Mouse (Mus musculus) kidney, adult 11 months (tissue): ENCODE results near the gene Trmt10c.

ENCODE experiments used
- DNase-seq: peaks from one replicate; pipeline ENCODE4 v3.0.0; 2022

The Trmt10c gene

DNA sequence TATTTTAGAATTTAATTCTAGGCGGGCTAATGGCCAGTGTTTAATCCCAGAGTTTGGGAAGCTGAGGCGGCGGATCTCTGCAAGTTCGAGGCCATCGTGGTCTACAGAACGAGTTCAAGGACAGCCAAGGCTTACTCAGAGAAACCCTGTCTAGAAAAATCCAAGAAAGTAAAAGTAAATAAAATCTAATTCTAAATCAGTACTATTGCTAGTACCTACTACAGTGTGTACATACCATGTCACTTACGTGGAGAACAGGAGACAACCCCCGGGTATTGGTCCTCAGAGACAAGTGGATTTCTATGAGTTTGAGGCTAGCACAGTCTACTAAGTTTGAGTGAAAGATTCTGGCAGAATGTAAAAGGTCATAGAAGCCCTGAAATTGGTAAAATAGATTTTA lies 471 bp upstream of the Trmt10c start:
- DNase-seq, result no peak

- DNase-seq, result no peak
Measured at GRCm38 (mm10) chr16:56036501-56036900, 1.1 kb downstream of the Trmt10c start.

GRCm38 (mm10) chr16:56034566-56034965 lies 3.1 kb downstream of the Trmt10c start:
- no peak for DNase-seq

GRCm38 (mm10) chr16:56029661-56030082 lies 7.9 kb downstream of the Trmt10c start, which contains the start of gene Pcnp:
Pcnp (minus strand) TSS chr16:56029739.
- DNase-seq, result peak; percentile 97

GRCm38 (mm10) chr16:56028722-56029551 lies 8.7 kb downstream of the Trmt10c start:
- DNase-seq, result no peak

DNA sequence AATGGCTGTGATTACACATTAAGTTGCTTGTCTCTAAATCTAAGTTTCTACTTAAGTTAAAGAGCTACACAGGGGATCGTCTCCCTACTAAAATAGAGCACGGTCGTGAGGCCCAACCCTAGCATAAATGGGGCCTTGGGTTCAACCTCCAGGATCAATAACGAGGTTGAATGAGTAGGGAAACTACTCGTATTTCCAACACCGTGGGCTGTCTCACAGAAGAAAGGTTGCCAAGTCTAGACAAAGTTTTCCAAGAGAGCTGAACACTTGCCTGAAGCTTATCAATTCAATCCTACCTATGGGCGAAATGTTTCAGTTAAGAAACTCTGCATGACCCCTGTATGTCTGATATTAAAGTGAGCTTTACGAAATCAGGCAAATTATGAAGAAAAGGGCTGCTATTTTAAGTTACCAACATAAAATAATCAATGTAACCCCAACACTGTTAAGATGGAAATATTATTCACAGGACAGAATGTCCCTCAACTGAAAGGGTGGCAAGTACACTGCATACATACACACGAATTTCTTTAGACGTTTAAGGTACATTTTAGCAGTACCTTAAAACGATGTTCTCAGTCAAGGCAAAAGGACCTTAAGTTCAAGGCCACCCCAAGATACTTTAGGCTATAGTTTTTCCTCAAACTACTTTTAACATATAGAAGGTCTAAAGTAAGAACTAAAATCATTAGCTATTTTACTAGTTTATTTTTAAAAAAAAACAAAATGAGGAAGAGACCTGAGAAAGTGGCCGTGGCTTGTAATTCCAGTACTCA lies 9.6 kb downstream of the Trmt10c start:
- DNase-seq, result no peak

DNA sequence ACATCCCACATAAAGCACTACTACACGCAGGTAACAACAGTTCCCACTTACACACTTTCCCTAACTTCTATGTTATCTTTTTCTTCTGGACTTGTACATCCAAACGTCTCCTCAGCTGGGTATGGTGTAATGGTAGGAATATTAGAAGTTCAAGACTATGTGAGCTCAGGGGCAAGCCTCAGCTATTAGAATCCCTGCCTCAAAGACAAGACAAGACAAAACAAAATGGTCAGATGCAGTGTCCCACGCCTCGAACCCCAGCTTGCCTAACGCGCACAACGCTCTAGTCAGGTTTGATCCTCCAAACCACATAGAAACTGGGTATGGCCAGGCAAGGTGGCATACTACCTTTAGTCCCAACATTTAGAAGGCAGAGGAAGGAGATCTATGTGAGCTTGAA lies 18.0 kb downstream of the Trmt10c start:
- no peak for DNase-seq

DNA sequence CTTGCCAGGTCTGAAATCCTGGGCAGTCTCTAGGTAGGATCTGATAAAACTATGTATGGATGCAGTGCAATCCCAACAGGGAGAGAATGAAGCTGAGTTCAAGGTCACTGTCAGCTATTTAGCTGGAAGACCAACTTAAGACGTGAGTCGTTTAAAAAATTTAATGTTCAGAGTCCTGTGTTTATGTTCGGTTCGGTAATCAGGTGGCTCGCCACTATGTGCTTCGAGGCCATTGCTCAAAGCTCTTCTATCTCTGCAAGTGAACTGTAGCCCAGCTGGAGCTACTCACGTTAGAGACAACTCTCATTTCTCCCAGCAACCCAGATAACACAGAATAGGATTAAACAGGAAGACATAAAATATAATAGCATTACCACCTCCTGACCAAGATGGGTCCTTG lies 23.5 kb downstream of the Trmt10c start:
- DNase-seq, result no peak

DNA sequence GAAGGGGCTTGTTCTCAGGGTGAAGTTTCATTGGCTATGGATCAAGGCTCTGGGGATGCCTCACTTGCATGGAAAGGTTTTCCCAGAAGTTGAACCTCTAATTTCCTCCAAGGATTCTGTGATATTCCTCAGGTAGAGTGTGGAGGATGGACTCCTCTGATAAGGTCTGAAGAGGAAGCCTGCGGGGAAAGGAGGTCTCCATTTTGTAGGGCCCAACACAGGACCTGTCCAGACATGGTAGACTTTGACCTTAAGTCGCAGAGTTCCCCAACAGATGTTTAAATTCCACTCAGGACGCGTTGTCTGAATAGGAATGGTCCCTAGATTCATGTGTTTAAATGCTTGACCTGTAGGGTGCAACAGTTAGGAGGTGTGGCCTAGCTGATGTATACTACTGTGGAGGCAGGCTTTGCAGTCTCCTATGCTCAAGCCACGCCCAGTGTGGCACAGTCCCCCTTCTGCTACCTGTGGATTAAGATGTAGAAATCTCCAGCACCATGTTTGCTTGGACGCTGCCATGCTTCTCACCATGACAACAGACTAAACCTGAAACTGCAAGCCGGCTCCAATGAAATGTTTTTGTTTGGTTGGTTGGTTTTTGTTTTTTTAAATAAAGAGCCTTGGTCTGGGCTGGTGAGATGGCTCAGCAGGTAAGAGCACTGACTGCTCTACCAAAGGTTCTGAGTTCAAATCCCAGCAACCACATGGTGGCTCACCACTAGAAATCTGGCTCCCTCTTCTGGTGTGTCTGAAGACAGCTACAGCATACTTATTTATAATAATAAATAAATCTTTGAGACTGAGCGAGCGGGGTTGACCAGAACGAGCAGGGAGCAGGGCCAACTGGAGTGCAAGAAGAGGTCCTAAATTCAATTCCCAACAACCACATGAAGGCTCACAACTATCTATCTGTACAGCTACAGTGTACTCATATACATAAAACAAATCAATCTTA lies 24.6 kb downstream of the Trmt10c start:
- DNase-seq, result no peak

GRCm38 (mm10) chr16:56008862-56009261 lies 28.8 kb downstream of the Trmt10c start:
- DNase-seq, result no peak

DNA sequence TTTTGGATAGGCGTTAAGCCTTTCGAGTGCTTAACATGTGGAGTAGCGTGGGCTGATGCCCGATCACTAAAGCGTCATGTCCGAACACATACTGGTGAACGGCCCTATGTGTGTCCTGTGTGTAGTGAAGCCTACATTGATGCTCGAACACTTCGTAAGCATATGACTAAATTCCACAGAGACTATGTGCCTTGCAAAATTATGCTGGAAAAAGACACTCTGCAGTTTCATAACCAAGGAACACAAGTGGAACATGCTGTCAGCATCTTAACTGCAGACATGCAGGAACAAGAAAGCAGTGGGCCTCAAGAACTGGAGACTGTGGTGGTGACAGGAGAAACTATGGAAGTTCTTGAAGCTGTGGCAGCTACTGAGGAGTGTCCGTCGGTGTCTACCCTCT lies 30.8 kb downstream of the Trmt10c start:
- no peak for DNase-seq

GRCm38 (mm10) chr16:55994235-55994634 lies 43.4 kb downstream of the Trmt10c start:
- no peak for DNase-seq

- no peak for DNase-seq
Measured at GRCm38 (mm10) chr16:55990311-55990710, 47.3 kb downstream of the Trmt10c start.

DNA sequence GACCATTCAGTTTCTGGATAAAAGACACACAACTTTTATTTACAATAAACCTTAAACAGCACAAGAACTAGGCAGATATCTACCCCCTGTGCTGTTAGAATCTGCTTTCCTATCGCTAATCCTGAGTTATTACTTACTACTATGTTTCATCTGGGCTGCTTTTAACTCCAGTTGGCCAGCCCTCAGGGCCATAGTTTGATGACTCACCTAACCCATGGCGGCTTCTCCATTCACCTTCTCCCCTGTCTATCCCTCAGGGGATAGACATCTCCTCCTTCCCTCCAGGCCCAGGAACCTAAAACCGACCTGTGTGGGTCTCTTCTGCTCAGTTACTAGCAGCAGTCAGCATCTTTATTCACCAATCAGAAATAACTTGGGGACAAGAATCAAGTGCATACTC lies 51.6 kb downstream of the Trmt10c start:
- DNase-seq, result no peak
